Mouse (Mus musculus): ENCODE data around the gene Alpk1. TPM values are rescaled to one million over a fixed set of nuclear protein-coding genes. Genes with fewer than 3 reads are reported as not detected.
A peak's percentile ranks its signal among the peaks of the same experiment; 100 is the strongest.

Alpk1 gene
- polyA plus RNA-seq, 1 experiment from 2014 or later: 1.1 TPM

GRCm38 (mm10) chr3:127805071-127805470 is 24.7 kb upstream of the Alpk1 start:
- no peak overlapping the region for H3K4me3 ChIP-seq
- peaks cover 40% of the 10 kb centered on the region for H3K36me3 ChIP-seq (ENCODE audit: poor library complexity, severe bottlenecking)
- H3K4me2 ChIP-seq: no peak overlapping the region
- H3K4me1 ChIP-seq: peaks cover 11% of the 10 kb centered on the region
- no peak overlapping the region for H3K9ac ChIP-seq
- H3K27me3 ChIP-seq: no peaks in the 10 kb centered on the region
- WGBS: 70% methylated on average over 12 of the region's 12 CpGs
- no peaks in the 10 kb centered on the region for H3K9me3 ChIP-seq (replicated peaks)
- H3K27ac ChIP-seq: no peak overlapping the region
- 0 out of 2 replicates have a peak, but pooled peaks have one; percentile 17 for ATAC-seq

GRCm38 (mm10) chr3:127804439-127804838 is 24.1 kb upstream of the Alpk1 start:
- Histone ChIP-seq H3K36me3 (ENCODE audit: poor library complexity, severe bottlenecking) (peaks cover 34% of the 10 kb centered on the region), H3K9ac (no peak overlapping the region)
- 91% methylated on average over 4 of the region's 4 CpGs for WGBS

GRCm38 (mm10) chr3:127802814-127803213 is 22.5 kb upstream of the Alpk1 start:
- Histone ChIP-seq H3K27ac (no peak overlapping the region), H3K4me2 (no peak overlapping the region), H3K36me3 (ENCODE audit: poor library complexity, severe bottlenecking) (peaks cover 18% of the 10 kb centered on the region), H3K4me3 (no peak overlapping the region), H3K9ac (no peak overlapping the region), H3K4me1 (peaks cover 3% of the 10 kb centered on the region; the same call in 1 of the 2 replicates), H3K9me3 (replicated peaks) (no peaks in the 10 kb centered on the region), H3K27me3 (no peaks in the 10 kb centered on the region)
- ATAC-seq: no peak
- 37% methylated on average over 8 of the region's 8 CpGs for WGBS

More at GRCm38 (mm10) chr3:127804439-127804838, 24.1 kb upstream of the Alpk1 start:
- H3K27me3 ChIP-seq: no peaks in the 10 kb centered on the region
- H3K27ac ChIP-seq: no peak overlapping the region
- no peak overlapping the region for H3K4me2 ChIP-seq
- no peak overlapping the region for H3K4me3 ChIP-seq
- ATAC-seq: no peak
- peaks cover 11% of the 10 kb centered on the region for H3K4me1 ChIP-seq
- no peaks in the 10 kb centered on the region for H3K9me3 ChIP-seq (replicated peaks)

GRCm38 (mm10) chr3:127801162-127801561 is 20.8 kb upstream of the Alpk1 start:
- no peaks in the 10 kb centered on the region for H3K9me3 ChIP-seq (replicated peaks)
- H3K9ac ChIP-seq: no peak overlapping the region
- ATAC-seq: no peak
- peaks cover 8% of the 10 kb centered on the region for H3K36me3 ChIP-seq (ENCODE audit: poor library complexity, severe bottlenecking)
- 92% methylated on average over 8 of the region's 8 CpGs for WGBS
- peaks cover 3% of the 10 kb centered on the region; the same call in 1 of the 2 replicates for H3K4me1 ChIP-seq
- H3K27me3 ChIP-seq: no peaks in the 10 kb centered on the region
- H3K4me2 ChIP-seq: no peak overlapping the region
- H3K4me3 ChIP-seq: no peak overlapping the region
- no peak overlapping the region for H3K27ac ChIP-seq

- no peak overlapping the region for H3K4me2 ChIP-seq
- H3K36me3 ChIP-seq (ENCODE audit: poor library complexity, severe bottlenecking): no peaks in the 10 kb centered on the region
- H3K27me3 ChIP-seq: peaks cover 10% of the 10 kb centered on the region
- no peak overlapping the region for H3K9ac ChIP-seq
- H3K27ac ChIP-seq: no peak overlapping the region
- WGBS: 96% methylated on average over 7 of the region's 7 CpGs
- ATAC-seq: no peak
- H3K4me3 ChIP-seq: no peak overlapping the region
- H3K9me3 ChIP-seq (replicated peaks): 0 out of 2 replicates have a peak, but pooled peaks cover 2% of the 10 kb centered on the region
- peaks cover under 1% of the 10 kb centered on the region; the same call in 1 of the 2 replicates for H3K4me1 ChIP-seq
Observed at GRCm38 (mm10) chr3:127796271-127796670, 15.9 kb upstream of the Alpk1 start.

- Histone ChIP-seq H3K4me1 (peaks cover 6% of the 10 kb centered on the region; the same call in 1 of the 2 replicates), H3K27ac (no peak overlapping the region), H3K9ac (no peak overlapping the region), H3K9me3 (replicated peaks) (0 out of 2 replicates have a peak, but pooled peaks cover 2% of the 10 kb centered on the region), H3K4me2 (no peak overlapping the region), H3K4me3 (no peak overlapping the region), H3K36me3 (ENCODE audit: poor library complexity, severe bottlenecking) (no peaks in the 10 kb centered on the region), H3K27me3 (peaks cover 14% of the 10 kb centered on the region)
- WGBS: 99% methylated on average over 3 of the region's 3 CpGs
- ATAC-seq: no peak
Observed at GRCm38 (mm10) chr3:127795762-127796161, 15.4 kb upstream of the Alpk1 start.

GRCm38 (mm10) chr3:127793022-127793421 is 12.7 kb upstream of the Alpk1 start:
- 71% methylated on average over 7 of the region's 7 CpGs for WGBS
- H3K4me1 ChIP-seq: peaks cover 19% of the 10 kb centered on the region
- ATAC-seq: no peak
- H3K27me3 ChIP-seq: peaks cover 33% of the 10 kb centered on the region
- no peak overlapping the region for H3K4me2 ChIP-seq
- H3K36me3 ChIP-seq (ENCODE audit: poor library complexity, severe bottlenecking): no peaks in the 10 kb centered on the region
- no peak overlapping the region for H3K27ac ChIP-seq
- no peak overlapping the region for H3K9ac ChIP-seq
- no peak overlapping the region for H3K4me3 ChIP-seq
- 0 out of 2 replicates have a peak, but pooled peaks cover 2% of the 10 kb centered on the region for H3K9me3 ChIP-seq (replicated peaks)

GRCm38 (mm10) chr3:127791595-127792561 is 11.6 kb upstream of the Alpk1 start:
- H3K4me1 ChIP-seq: peaks cover 19% of the 10 kb centered on the region
- no peak overlapping the region for H3K4me3 ChIP-seq
- H3K27me3 ChIP-seq: peaks cover 37% of the 10 kb centered on the region
- no peak for ATAC-seq
- WGBS: 63% methylated on average over 4 of the region's 4 CpGs
- no peaks in the 10 kb centered on the region for H3K36me3 ChIP-seq (ENCODE audit: poor library complexity, severe bottlenecking)
- H3K4me2 ChIP-seq: peak overlapping the region; percentile 90; the same call in 1 of the 2 replicates
- no peak overlapping the region for H3K9ac ChIP-seq
- 0 out of 2 replicates have a peak, but pooled peaks cover 2% of the 10 kb centered on the region for H3K9me3 ChIP-seq (replicated peaks)
- no peak overlapping the region for H3K27ac ChIP-seq

- WGBS: 4% methylated on average over 15 of the region's 15 CpGs
- Histone ChIP-seq H3K9ac (peak overlapping the region; percentile 70; the same call in 1 of the 2 replicates), H3K4me3 (peak overlapping the region; percentile 60), H3K4me2 (peak overlapping the region; percentile 90), H3K9me3 (replicated peaks) (0 out of 2 replicates have a peak, but pooled peaks cover 2% of the 10 kb centered on the region), H3K4me1 (peaks cover 19% of the 10 kb centered on the region), H3K36me3 (ENCODE audit: poor library complexity, severe bottlenecking) (no peaks in the 10 kb centered on the region), H3K27ac (no peak overlapping the region), H3K27me3 (peaks cover 41% of the 10 kb centered on the region)
- ATAC-seq: no peak
Observed at GRCm38 (mm10) chr3:127791056-127791483, 10.7 kb upstream of the Alpk1 start.

- Histone ChIP-seq H3K36me3 (ENCODE audit: poor library complexity, severe bottlenecking) (no peaks in the 10 kb centered on the region), H3K4me1 (peaks cover 19% of the 10 kb centered on the region), H3K9me3 (replicated peaks) (no peaks in the 10 kb centered on the region), H3K4me2 (peak overlapping the region; percentile 90), H3K4me3 (peak overlapping the region; percentile 60), H3K27ac (no peak overlapping the region), H3K9ac (peak overlapping the region; percentile 70), H3K27me3 (peaks cover 46% of the 10 kb centered on the region)
- ATAC-seq: peak; percentile 81
- under 1% methylated on average over 34 of the region's 36 CpGs for WGBS
Observed at GRCm38 (mm10) chr3:127790234-127791055, 10.1 kb upstream of the Alpk1 start.

GRCm38 (mm10) chr3:127789500-127790191 is 9.3 kb upstream of the Alpk1 start, which contains the start of gene Tifa:
Tifa (plus strand) TSS chr3:127789805.
- H3K36me3 ChIP-seq (ENCODE audit: poor library complexity, severe bottlenecking): no peaks in the 10 kb centered on the region
- H3K9ac ChIP-seq: peak within 1 kb of the TSS; percentile 70
- H3K4me2 ChIP-seq: peak within 1 kb of the TSS; percentile 90
- peaks cover 19% of the 10 kb centered on the region for H3K4me1 ChIP-seq
- H3K27me3 ChIP-seq: peaks cover 46% of the 10 kb centered on the region
- peak; percentile 54 for ATAC-seq
- H3K9me3 ChIP-seq (replicated peaks): no peaks in the 10 kb centered on the region
- peak within 1 kb of the TSS; percentile 60 for H3K4me3 ChIP-seq
- WGBS: under 1% methylated on average over 34 of the region's 44 CpGs
- no peak within 1 kb of the TSS for H3K27ac ChIP-seq

Measured in forebrain, embryonic 13.5 days (tissue).